Mouse (Mus musculus) urinary bladder, postnatal 10 days (tissue): ENCODE data around the gene Aurka.

Source experiments
- DNase-seq: peaks from one replicate; pipeline ENCODE4 v3.0.0; 2022; ENCODE audit warnings: low spot score

Aurka gene

GRCm38 (mm10) chr2:172381341-172381740 is 11.0 kb upstream of the Aurka start:
- no peak for DNase-seq

- DNase-seq, result no peak
Observed at GRCm38 (mm10) chr2:172380513-172380912, 10.2 kb upstream of the Aurka start.

GRCm38 (mm10) chr2:172378332-172378731 is 8.0 kb upstream of the Aurka start:
- no peak for DNase-seq

- DNase-seq, result no peak
Observed at GRCm38 (mm10) chr2:172376999-172377515, 6.7 kb upstream of the Aurka start.

- no peak for DNase-seq
Observed at GRCm38 (mm10) chr2:172376551-172376950, 6.2 kb upstream of the Aurka start.

GRCm38 (mm10) chr2:172371258-172371657 is 923 bp upstream of the Aurka start:
- no peak for DNase-seq

- no peak for DNase-seq
Observed at GRCm38 (mm10) chr2:172363176-172363575, 7.2 kb downstream of the Aurka start.

- no peak for DNase-seq
Observed at GRCm38 (mm10) chr2:172355833-172356232, 14.5 kb downstream of the Aurka start.

- no peak for DNase-seq
Observed at GRCm38 (mm10) chr2:172354761-172355160, 15.6 kb downstream of the Aurka start.

GRCm38 (mm10) chr2:172353218-172353617 is 17.1 kb downstream of the Aurka start:
- no peak for DNase-seq

GRCm38 (mm10) chr2:172350773-172351172 is 19.6 kb downstream of the Aurka start:
- no peak for DNase-seq

GRCm38 (mm10) chr2:172349776-172350175 is 20.6 kb downstream of the Aurka start:
- no peak for DNase-seq

- no peak for DNase-seq
Observed at GRCm38 (mm10) chr2:172348297-172348950, 21.9 kb downstream of the Aurka start.

- DNase-seq, result no peak
Observed at GRCm38 (mm10) chr2:172346933-172347611, 23.3 kb downstream of the Aurka start.

GRCm38 (mm10) chr2:172346034-172346929 is 24.1 kb downstream of the Aurka start:
- DNase-seq, result no peak

- peak; percentile 76 for DNase-seq
Observed at GRCm38 (mm10) chr2:172345258-172345738, 25.0 kb downstream of the Aurka start, which contains the start of gene Fam210b. TSS of gene Fam210b (plus strand) at chr2:172345565.

GRCm38 (mm10) chr2:172344669-172345068 is 25.7 kb downstream of the Aurka start:
- no peak for DNase-seq

GRCm38 (mm10) chr2:172343751-172344150 is 26.6 kb downstream of the Aurka start:
- DNase-seq, result no peak

- DNase-seq, result no peak
Observed at GRCm38 (mm10) chr2:172341606-172342005, 28.7 kb downstream of the Aurka start.

GRCm38 (mm10) chr2:172340936-172341335 is 29.4 kb downstream of the Aurka start:
- DNase-seq, result no peak

- DNase-seq, result no peak
Observed at GRCm38 (mm10) chr2:172338206-172338942, 32.0 kb downstream of the Aurka start.
